Mouse (Mus musculus): Measurements from ENCODE around the gene Tm9sf1.
A peak's percentile ranks its signal among the peaks of the same experiment; 100 is the strongest.

DNA sequence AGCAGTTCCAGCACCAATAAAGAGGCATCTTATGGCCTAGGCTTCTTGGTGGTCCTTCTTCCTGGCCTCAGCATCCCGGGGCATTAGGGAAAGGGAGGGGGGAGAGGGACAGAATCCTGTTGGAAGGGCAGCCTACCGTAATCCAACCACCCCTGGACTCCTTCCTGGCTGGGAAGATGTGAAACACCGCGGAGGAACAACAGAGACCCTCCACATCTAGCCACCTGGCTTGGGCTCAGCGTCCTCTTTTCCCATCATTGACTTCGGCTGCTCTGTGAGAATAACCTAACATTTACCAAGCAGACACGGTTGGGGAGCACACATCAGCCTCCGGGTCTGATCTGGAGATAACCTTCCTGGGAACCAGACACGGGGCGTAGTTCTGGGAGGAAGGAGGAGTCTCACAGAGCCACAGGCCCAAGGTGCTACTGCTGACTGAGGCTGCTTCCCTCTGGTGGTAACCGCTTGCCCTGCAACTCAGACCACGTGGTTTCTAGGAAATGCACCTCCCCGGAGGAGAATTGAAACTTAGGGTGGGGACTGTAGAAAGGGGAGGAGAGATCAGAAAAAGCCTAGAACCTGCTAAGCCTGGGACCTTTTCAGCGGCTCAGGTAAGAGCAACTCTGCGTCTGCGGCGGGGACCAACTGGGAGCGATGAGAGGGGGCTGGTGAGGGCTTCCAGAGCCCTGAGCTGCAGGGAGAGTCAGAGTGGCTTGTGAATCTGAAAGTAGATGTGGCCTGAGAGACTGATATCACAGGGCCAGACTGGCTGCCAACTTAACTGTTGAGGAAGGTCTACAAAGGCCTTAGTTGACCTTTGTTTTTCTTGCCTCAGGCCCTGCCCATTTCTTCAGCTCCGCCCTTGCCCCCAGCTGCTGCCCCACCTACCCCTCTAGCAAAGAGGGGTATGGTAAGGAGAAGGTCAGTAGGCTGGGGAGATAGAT lies 39.7 kb downstream of the Tm9sf1 start:
- TF ChIP-seq CTCF (IDR thresholded peaks at IDR 0.05) (no peak; the same call in 1 of the 2 replicates), POLR2A (IDR thresholded peaks at IDR 0.05; ENCODE audit: insufficient read depth, low read depth, low read length) (peak; percentile 69), EP300 (IDR thresholded peaks at IDR 0.05; ENCODE audit: insufficient read depth, low read depth, low read length) (peak; percentile 90; the same call in 1 of the 2 replicates)

Measured in heart, adult 2 months (tissue).